Mouse (Mus musculus) thymus, adult 2 months (tissue): ENCODE measurements at regions not wholly inside any gene's neighbourhood (a gene's known extent, or its start where the extent isn't known, plus 50 kb on each side); places are given as distances from the start of the nearest gene placed in this dataset.

ENCODE experiments used
- CTCF ChIP-seq: fragments of 200-500 bp; IDR thresholded peaks from 2 replicates; pipeline ENCODE4 v1.5.1; 2012; ENCODE audit warnings: mild to moderate bottlenecking, control low read depth, low read length, moderate library complexity, borderline replicate concordance; ENCODE audit not compliant: control insufficient read depth, poor library complexity, insufficient read depth; ENCODE audit errors: extremely low read depth
- POLR2A ChIP-seq: fragments of 200-500 bp; IDR thresholded peaks from 2 replicates; pipeline ENCODE4 v1.6.1; 2012; ENCODE audit warnings: mild to moderate bottlenecking, low read length, control low read depth, moderate library complexity; ENCODE audit not compliant: control insufficient read depth, poor library complexity, insufficient read depth; ENCODE audit errors: extremely low read depth

DNA sequence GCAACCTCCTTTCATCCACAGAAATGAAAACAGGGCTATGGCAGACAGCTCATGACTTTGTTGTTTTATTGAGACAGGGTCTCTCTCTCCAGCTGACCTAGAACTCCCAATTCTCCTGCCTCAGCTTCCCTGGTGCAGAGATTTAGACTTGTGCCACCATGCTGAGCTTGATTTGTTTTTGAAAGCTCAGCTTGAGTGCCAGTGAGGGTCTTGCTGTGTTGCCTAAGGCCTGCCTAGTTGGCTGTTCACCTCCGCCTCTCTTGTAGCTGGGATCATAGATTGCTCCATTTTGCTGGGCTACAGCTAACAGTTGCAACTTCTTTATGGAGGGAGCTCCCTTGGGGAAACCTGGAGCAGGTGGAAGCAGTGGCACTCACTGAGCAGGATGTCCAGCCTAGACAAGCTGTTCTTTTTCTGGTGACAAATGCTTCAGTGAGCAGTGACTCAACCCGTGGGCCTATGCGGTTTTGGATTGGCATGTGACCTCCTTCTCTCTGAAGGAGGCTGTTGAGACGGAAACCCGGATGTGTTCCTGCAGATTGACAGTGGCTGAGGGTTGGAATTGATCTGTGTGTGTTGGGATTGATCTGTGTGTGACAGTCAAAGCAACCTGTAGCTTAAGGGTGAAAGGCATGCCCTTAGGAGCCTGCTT is 63.8 kb upstream of the Akt3 start:
- TF ChIP-seq CTCF, result no peak
- TF ChIP-seq POLR2A, result no peak
